Mouse (Mus musculus): ENCODE data around the gene Rtel1.

- TF ChIP-seq POLR2A (IDR thresholded peaks at IDR 0.05; ENCODE audit: insufficient read depth, low read length) (no peak), EP300 (IDR thresholded peaks at IDR 0.05; ENCODE audit: insufficient read depth, low read depth, low read length) (no peak)
These were observed 2.6 kb downstream of the Rtel1 start for GRCm38 (mm10) chr2:181322136-181322535.
